Mouse (Mus musculus): ENCODE results near the gene Pex5l.

Pex5l gene

DNA sequence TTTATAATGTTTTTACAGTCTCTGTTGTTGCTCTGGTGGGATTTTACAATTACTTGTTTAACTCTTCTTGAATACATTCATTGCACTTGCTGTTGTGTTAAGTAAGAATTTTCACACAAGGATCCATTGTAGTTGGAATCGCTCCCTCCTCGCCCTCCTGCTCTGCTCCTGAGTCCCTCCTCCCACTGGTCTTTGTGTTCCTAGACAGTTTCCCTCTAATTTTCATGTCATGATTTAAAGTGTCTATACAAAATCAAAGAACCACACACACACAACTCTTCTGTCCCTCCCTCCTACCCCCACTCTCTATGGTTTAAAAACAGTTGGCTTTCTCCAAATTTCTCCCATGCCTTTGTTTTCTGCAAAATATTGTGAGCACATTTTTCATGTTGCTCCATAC, 81.6 kb downstream of the Pex5l start:
- no peak for DNase-seq (ENCODE audit: low read depth)

DNA sequence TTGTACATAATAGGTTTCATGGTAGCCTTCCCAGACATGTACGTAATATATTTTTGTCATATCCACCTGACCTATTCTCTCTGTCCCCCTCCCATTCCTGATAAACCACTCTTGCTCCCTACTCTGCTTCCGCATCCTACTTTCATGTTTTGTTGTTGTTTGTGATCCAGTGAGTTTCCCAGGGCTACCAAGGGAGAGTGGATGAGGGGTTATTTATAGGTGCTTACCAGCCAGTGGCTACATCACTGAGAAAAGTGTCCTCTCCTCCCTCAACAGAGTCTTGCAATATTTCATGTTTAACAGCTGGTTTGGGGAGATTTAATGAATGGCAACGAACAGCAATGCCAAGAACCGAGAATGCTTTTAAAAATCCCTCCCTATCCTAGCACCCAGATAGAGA, 82.0 kb downstream of the Pex5l start:
- DNase-seq (ENCODE audit: low read depth): no peak

DNA sequence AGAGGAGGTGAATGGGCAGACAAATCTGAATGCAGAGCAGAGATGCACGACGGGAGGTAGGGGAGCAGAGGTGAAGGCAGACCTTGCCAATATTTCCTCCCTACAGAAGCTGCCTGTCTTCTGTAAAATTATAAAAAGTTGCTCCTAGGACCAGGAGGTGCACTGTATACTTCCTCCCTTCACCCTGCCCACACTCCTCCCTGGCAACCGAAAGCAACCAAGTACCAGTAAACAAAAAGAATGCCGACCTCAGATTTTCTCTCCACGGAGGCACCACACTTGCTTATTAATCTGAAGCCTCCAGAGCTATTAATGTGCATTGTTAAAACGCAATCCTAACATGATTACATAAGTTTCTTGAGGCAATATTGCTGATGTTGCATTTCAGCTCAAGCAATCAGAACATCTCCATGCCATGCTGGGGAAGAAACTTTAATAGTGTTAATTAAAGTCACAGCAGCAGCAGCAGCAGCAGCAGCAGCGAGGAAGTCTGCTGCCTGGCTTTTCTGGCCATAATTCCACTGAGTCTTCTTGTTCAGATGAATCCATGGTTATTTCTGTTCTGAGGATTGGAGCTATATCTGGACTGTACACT, 82.6 kb downstream of the Pex5l start:
- no peak for DNase-seq (ENCODE audit: low read depth)

DNA sequence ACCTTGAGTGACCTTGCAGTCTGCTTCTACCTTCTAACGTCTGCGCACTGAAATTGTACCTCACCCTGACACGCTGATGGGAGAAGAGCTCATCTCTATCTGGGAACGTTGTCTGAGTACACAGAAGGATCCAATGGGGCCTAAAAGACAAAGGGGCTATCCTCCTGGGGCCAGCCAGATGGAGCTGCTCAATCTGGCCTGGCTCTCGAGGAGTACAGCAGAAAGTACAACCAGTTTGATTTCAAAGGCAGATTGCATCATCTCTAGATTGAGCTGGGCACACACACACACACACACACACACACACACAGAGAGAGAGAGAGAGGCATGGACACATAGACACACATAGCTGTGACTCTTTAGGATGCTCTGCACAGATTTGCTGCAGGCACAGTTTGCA, 94.7 kb downstream of the Pex5l start:
- no peak for DNase-seq (ENCODE audit: low read depth)

DNA sequence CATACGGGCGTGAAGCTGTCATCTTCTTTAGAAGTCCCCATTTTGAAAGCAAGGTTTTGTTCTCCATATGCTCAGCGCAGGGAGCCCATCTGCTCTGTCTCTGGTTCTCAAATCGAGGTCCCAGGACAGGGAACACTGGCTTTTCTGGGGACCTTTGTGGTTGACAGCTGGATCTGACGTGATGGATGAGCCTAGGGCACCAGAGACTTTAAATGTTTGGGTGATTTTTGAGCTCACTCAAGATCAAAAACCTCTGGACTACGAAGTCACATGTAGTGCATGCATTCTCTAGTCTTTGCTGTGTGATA, 98.3 kb downstream of the Pex5l start:
- no peak for DNase-seq (ENCODE audit: low read depth)

DNA sequence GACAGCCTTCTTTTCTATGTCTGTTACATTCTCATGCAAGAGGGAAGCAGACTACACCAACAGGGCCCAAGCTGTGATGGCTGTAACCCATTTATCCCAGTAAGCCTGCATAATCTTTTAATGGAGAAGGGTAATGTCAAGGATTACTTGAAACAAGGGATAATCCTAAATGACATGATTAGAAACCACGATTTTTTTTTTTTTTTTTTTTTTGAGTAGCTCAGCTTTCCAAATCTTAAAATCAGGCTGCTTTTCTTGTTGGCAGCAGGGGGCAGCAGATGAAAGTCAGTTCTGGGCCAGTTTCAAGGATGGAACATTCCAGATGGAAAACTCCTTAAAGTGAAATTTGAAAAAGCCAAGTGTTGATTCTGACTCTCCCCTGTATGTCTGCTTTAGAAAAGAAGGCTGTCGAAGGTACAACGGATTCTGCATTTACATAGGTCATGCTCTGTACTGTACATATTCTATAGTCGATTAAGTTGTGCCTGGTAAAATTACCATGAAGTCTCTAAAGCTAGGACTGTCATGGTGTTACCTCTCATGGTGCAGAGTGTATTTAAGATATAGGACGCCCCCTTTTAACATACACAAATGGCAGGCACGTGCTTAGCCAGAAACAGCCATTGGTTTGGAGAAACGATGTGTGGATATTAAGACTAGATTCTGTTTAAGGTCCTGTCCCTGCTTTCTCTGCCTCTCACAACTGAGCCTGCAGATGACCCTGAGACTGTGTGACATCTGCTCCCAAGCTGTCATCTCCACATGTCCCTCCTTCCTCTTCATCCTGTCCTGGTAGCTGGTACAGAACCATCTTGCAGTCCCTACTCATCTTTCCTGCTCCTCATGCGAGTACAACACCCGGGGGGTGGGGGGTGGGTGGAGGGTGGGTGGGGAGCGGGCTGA, 98.9 kb downstream of the Pex5l start:
- DNase-seq (ENCODE audit: low read depth): no peak

DNA sequence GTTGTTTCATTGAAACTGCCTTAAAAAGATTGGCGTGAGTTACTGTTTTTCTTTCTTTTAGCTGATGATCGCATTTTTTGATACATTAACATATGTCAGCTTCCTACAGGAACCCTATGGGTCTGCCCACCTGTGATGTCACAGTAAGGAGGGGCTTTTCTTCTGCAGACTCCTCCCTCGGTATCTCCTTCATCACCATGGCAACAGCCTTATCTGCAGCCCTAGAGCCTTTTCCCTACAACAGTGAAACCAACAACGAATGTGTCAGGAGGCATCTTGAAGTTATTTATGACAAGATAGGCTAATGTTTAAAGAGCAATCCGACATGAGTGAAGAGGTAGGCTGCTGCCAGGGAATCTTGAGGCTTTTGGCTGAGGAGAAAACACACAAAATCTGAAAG, 118.5 kb downstream of the Pex5l start:
- no peak for DNase-seq (ENCODE audit: low read depth)

- no peak for DNase-seq (ENCODE audit: low read depth)
Observed at GRCm38 (mm10) chr3:33003901-33004300, 139.1 kb downstream of the Pex5l start.

DNA sequence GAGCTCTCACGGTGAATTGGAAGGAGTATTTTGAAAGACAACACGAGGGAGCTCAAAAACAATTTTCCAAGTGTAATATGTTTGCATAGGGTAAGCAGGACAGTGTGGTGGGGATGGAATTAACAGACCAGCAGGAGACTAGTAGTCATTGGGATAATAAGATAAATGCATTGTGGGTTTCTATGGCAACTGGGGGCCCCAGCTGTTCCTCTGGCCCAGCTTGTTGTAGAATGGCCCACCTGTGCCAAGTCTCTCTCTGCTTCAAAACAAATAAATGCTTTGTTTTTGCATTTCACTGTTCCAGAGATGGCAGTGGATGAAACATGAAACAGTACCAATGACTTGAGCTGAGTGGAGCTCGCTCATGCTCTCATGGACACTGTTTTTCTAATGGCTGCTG, 141.3 kb downstream of the Pex5l start:
- DNase-seq (ENCODE audit: low read depth): no peak

DNA sequence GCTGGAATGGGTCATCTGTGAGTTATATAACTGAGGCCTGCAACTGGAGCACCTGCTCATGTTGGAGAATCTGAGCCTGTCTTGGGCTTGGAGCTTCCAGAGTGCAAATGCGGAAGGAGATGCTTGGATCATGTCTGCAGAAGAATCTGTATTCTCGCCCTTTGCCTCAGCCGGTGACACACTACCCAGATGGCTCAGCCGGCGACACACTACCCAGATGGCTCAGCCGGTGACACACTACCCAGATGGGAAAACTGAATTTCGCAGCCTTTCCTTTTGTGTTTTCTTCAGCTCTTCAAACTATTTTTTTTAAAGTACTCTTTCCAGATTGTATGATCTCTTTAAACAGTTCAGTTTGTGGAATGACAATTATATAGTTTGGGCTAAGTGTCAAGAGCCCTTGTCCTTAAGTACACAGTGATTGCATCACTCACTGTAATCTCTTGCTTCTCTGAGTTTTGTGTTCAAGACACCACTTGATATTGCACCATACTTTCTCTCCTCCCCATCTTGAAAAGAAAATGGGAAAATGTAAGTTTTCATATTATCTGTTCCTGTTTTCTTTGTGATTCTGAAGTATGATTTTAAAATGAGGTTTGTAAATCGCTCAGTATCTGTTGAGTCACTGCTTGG, 142.5 kb downstream of the Pex5l start:
- DNase-seq (ENCODE audit: low read depth): no peak

GRCm38 (mm10) chr3:32991713-32992575, 151.1 kb downstream of the Pex5l start:
- DNase-seq (ENCODE audit: low read depth): no peak

DNA sequence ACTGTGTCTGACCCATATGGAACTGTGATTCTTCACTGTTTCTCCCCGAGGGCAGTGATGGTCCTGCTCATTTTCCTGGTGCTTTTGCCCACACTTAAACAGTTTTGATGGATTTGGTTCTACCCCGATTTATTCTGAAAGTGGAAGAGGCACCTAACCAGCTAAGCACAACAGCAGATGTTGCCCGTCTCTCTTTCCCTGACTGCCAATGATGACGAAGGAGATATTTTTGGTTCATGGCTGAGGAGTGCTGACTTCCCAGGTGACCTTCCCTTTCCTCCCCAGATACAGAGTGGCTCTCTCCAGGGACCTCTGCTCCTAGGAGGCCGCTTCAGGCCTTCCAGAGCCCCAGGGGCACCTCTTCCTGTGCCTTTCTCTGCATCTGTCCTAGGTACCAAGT, 155.2 kb downstream of the Pex5l start:
- no peak for DNase-seq (ENCODE audit: low read depth)

DNA sequence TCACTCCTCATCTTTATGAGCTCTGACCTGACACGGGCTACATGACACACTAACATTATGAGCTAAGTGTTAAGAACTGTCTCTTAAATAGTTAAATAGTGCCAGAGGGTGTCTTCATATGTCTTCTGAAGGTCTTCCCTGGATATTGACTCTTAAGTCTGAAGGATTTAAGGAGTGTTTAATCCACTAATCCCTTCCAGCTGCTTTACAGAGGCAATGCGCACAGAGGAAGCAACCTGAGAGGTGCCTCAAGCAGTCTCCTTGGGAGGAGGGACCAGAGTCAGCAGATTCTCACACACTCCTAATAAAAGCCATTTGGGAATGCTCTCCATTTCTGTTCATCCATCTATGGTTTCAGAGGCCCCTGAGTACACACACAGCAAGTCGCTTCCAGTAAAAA, 157.9 kb downstream of the Pex5l start:
- DNase-seq (ENCODE audit: low read depth): no peak

DNA sequence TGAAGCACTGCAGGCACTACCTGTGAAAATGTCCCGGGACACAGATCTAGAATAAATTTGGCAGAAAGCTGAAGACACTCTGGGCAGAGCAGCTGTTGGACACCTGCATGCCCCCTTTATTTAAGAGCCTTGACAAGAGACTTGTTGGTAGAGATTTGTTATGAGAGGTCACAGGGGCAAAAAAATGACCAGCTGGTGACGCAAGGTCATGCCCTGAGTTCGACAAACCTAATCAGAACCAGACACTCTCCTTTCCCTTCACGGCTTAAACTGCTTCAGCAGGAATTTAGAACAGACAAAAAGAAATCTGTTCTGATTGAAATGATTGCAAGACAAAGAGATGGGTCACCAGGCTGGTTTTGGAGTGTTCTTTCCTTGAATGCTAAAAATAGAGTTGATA, 163.1 kb downstream of the Pex5l start:
- DNase-seq (ENCODE audit: low read depth): no peak

- no peak for DNase-seq (ENCODE audit: low read depth)
Observed at GRCm38 (mm10) chr3:32979238-32979637, 163.8 kb downstream of the Pex5l start.

- no peak for DNase-seq (ENCODE audit: low read depth)
Observed at GRCm38 (mm10) chr3:32970257-32970656, 172.8 kb downstream of the Pex5l start.

- DNase-seq (ENCODE audit: low read depth): no peak
Observed at GRCm38 (mm10) chr3:32968671-32969425, 174.2 kb downstream of the Pex5l start.

- no peak for DNase-seq (ENCODE audit: low read depth)
Observed at GRCm38 (mm10) chr3:32965528-32965927, 177.5 kb downstream of the Pex5l start.

GRCm38 (mm10) chr3:32961494-32961893, 181.6 kb downstream of the Pex5l start:
- DNase-seq (ENCODE audit: low read depth): no peak

DNA sequence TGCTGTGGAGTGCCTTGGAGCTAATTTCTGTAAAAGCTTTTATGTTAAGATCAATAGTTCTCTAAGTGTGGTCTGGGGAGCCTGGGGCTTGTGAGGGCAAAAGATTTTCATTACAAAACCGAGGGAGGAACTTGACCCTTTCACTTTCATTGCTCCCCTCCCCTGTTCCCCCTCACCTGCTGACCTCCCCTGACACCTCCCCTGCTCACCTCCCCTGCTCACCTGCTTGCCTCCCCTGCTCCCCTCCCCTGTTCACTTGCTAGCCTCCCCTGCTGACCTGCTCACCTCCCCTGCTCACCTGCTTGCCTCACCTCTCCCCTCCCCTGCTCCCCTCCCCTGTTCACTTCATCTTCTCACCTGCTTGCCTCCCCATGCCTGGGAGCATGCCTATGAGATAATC, 191.7 kb downstream of the Pex5l start:
- DNase-seq (ENCODE audit: low read depth): no peak

DNA sequence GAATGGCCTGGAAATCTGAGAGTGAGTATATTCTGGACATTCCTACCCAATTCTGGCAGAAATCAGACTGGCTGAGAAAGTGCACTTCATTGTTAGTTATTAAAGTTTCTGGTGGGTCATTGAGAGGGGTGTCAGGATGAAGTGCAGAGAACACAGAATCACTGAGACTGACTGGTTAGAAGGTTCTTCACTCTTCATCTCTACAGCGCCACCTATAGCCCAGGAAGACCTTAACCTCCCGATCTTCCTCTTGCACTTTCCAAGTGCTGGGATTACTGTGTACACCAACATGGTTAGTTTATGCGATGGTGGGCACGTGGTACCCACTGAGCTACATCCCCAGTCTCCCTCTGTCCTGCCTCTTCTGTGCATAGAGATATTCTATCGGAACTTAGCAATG, 195.6 kb downstream of the Pex5l start:
- no peak for DNase-seq (ENCODE audit: low read depth)
